Mouse (Mus musculus) thymus, adult 2 months (tissue): ENCODE measurements at regions not wholly inside any gene's neighbourhood (a gene's known extent, or its start where the extent isn't known, plus 50 kb on each side); places are given as distances from the start of the nearest gene placed in this dataset.

ENCODE experiments used
- CTCF ChIP-seq: fragments of 200-500 bp; IDR thresholded peaks from 2 replicates; pipeline ENCODE4 v1.5.1; 2012; ENCODE audit warnings: mild to moderate bottlenecking, control low read depth, low read length, moderate library complexity, borderline replicate concordance; ENCODE audit not compliant: control insufficient read depth, poor library complexity, insufficient read depth; ENCODE audit errors: extremely low read depth
- POLR2A ChIP-seq: fragments of 200-500 bp; IDR thresholded peaks from 2 replicates; pipeline ENCODE4 v1.6.1; 2012; ENCODE audit warnings: mild to moderate bottlenecking, low read length, control low read depth, moderate library complexity; ENCODE audit not compliant: control insufficient read depth, poor library complexity, insufficient read depth; ENCODE audit errors: extremely low read depth

- TF ChIP-seq CTCF (no peak), POLR2A (no peak)
Observed at GRCm38 (mm10) chr12:115542482-115542881, 505.0 kb upstream of the Zfp386 start.
